Comparison of ENCODE assay signal across 19 mouse cellular contexts in the genomic region with DNA sequence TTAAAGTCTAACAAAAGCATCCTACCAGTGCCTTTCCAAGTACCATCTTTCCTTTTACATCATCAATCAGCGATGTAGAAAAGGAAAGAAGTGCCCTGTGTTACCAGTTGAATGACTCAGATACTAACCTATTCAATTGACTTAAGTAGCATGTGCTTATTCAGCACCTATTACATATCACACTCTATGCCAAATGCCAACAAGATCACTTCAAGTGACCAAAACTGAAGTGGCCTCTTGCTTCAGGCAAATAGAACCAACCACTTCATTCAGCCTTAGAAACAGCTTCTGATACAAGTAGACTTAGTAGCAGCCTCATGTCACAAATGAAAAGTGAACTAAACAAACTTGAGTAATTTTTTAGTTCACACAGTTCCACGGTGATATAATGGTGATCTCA.
"Had no signal": no experiment of that assay in that cellular context is flagged by ENCODE, and none has a peak within 500 bp of the region (broad histone marks: within the 10 kb centered on the region; RNA-seq: fewer than 3 reads in every experiment).

No protein-coding gene starts in this region.

- H3K27me3 ChIP-seq: limb, embryonic 15.5 days; liver, embryonic 12.5 days; megakaryocyte, embryonic 14.5 days; midbrain, embryonic 13.5 days; neural tube, embryonic 13.5 days; neural tube, embryonic 15.5 days had no signal

- H3K9ac ChIP-seq: limb, embryonic 15.5 days; liver, embryonic 12.5 days; liver, embryonic 14.5 days; midbrain, embryonic 13.5 days; neural tube, embryonic 13.5 days; neural tube, embryonic 15.5 days had no signal

- H3K4me1 ChIP-seq: limb, embryonic 15.5 days; liver, embryonic 12.5 days; megakaryocyte, embryonic 14.5 days; midbrain, embryonic 13.5 days; neural tube, embryonic 13.5 days; neural tube, embryonic 15.5 days had no signal

- H3K27ac ChIP-seq: limb, embryonic 15.5 days; liver, embryonic 12.5 days; liver, embryonic 14.5 days; macrophage; midbrain, embryonic 13.5 days; neural tube, embryonic 13.5 days; neural tube, embryonic 15.5 days had no signal

- ATAC-seq: liver, embryonic 12.5 days; midbrain, embryonic 13.5 days; midbrain, embryonic 16.5 days had no signal

- H3K4me2 ChIP-seq: limb, embryonic 15.5 days; liver, embryonic 12.5 days; midbrain, embryonic 11.5 days; midbrain, embryonic 13.5 days; neural tube, embryonic 13.5 days; neural tube, embryonic 15.5 days had no signal

- DNase-seq: retina, postnatal 1 day; right cerebral cortex, adult 18-20 months; right cerebral cortex, postnatal 25 days; right cerebral cortex, postnatal 4 days; spleen, adult 18-20 months; thymus, adult 18-20 months; thymus, postnatal 14 days; thymus, postnatal 36 days had no signal

- H3K9me3 ChIP-seq: limb, embryonic 15.5 days; liver, embryonic 12.5 days; megakaryocyte, embryonic 14.5 days; midbrain, embryonic 13.5 days; neural tube, embryonic 13.5 days; neural tube, embryonic 15.5 days had no signal

- H3K36me3 ChIP-seq: limb, embryonic 15.5 days; liver, embryonic 12.5 days; midbrain, embryonic 13.5 days; neural tube, embryonic 13.5 days; neural tube, embryonic 15.5 days had no signal

- H3K4me3 ChIP-seq: limb, embryonic 15.5 days; liver, embryonic 12.5 days; megakaryocyte, embryonic 14.5 days; midbrain, embryonic 13.5 days; myocyte; neural tube, embryonic 13.5 days; neural tube, embryonic 15.5 days had no signal
